Mouse (Mus musculus) midbrain, embryonic 14.5 days (tissue): ENCODE results near the gene Dtnb. TPM values are rescaled to one million over a fixed set of nuclear protein-coding genes. Genes with fewer than 3 reads are reported as not detected.

ENCODE experiments used
- ATAC-seq: fragments of 200-750 bp; cut with Nextera tagmentation; 2 replicates; pipeline ENCODE4 v1.8.0; 2017; ENCODE audit warnings: moderate number of reproducible peaks, moderate library complexity; ENCODE audit not compliant: low FRiP score, low TSS enrichment
- DNase-seq: peaks from one replicate; pipeline ENCODE4 v3.0.0-alpha.2; 2015
- H3K27ac ChIP-seq: fragments of 300-500 bp; sonication (generic); replicated peaks from 2 replicates; pipeline ENCODE4 v1.5.1; 2014; ENCODE audit warnings: mild to moderate bottlenecking, low read depth, low read length, moderate library complexity
- H3K27me3 ChIP-seq: fragments of 300-500 bp; sonication (generic); 2 replicates; pipeline ENCODE4 v1.6.1; 2014; ENCODE audit warnings: low read length, control low read depth, mixed read lengths; ENCODE audit not compliant: control insufficient read depth, insufficient read depth
- H3K36me3 ChIP-seq: fragments of 300-500 bp; sonication (generic); 2 replicates; pipeline ENCODE4 v1.6.1; 2014; ENCODE audit warnings: low read length, control low read depth; ENCODE audit not compliant: control insufficient read depth, insufficient read depth
- H3K4me1 ChIP-seq: fragments of 300-500 bp; sonication (generic); 2 replicates; pipeline ENCODE4 v1.6.1; 2014; ENCODE audit warnings: mild to moderate bottlenecking, antibody characterized with exemption, low read length, control low read depth; ENCODE audit not compliant: control insufficient read depth, insufficient read depth
- H3K4me2 ChIP-seq: fragments of 300-500 bp; sonication (generic); 2 replicates; pipeline ENCODE4 v1.6.1; 2014; ENCODE audit warnings: mild to moderate bottlenecking, low read length, moderate library complexity
- H3K4me3 ChIP-seq: fragments of 300-500 bp; sonication (generic); replicated peaks from 2 replicates; pipeline ENCODE4 v1.5.1; 2014; ENCODE audit warnings: low read depth, low read length
- H3K9ac ChIP-seq: fragments of 300-500 bp; sonication (generic); replicated peaks from 2 replicates; pipeline ENCODE4 v1.6.1; 2014; ENCODE audit warnings: mild to moderate bottlenecking, low read length, moderate library complexity
- H3K9me3 ChIP-seq: fragments of 300-500 bp; sonication (generic); 2 replicates; pipeline ENCODE4 v1.6.1; 2016; ENCODE audit warnings: low read length, control low read depth, mixed read lengths; ENCODE audit not compliant: control insufficient read depth
- WGBS: fragments of 180-500 bp; shearing (Covaris S2); extraction: QIAGEN DNeasy Blood & Tissue Kit; methylation state at CpG from one replicate; pipeline ENCODE4 v1.1.7; 2014; 5-methylcytosine and 5-hydroxymethylcytosine counted together
- polyA plus RNA-seq: library from polyadenylated mRNA; unstranded; fragments of >200 nt; fragmentation: Nextera tagmentation; extraction: Ambion mirVana; gene quantifications from 2 replicates; pipeline ENCODE4 v1.2.1, GENCODE M21; 2014

Gene Dtnb
- polyA plus RNA-seq, 1 experiment from 2014 or later, result 46.7 TPM

- WGBS, result 43% methylated on average over 3 of the region's 3 CpGs
- ATAC-seq, result no peak
- Histone ChIP-seq H3K36me3 (no peaks in the 10 kb centered on the region), H3K4me1 (peaks cover 53% of the 10 kb centered on the region), H3K27me3 (no peaks in the 10 kb centered on the region), H3K9ac (no peak overlapping the region), H3K9me3 (no peaks in the 10 kb centered on the region), H3K27ac (peak overlapping the region; percentile 46), H3K4me2 (no peak overlapping the region), H3K4me3 (no peak overlapping the region)
- DNase-seq, result peak; percentile 75
These were observed 211.1 kb downstream of the Dtnb start for GRCm38 (mm10) chr12:3783196-3783825.

GRCm38 (mm10) chr12:3784258-3784657 lies 212.1 kb downstream of the Dtnb start:
- 55% methylated on average over 2 of the region's 2 CpGs for WGBS

GRCm38 (mm10) chr12:3784729-3785128 lies 212.5 kb downstream of the Dtnb start:
- H3K9me3 ChIP-seq, result no peaks in the 10 kb centered on the region
- DNase-seq (no peak), ATAC-seq (no peak)
- H3K27ac ChIP-seq, result no peak overlapping the region
- H3K4me2 ChIP-seq, result no peak overlapping the region
- H3K4me3 ChIP-seq, result no peak overlapping the region
- no peaks in the 10 kb centered on the region for H3K27me3 ChIP-seq
- WGBS, result 73% methylated on average over 4 of the region's 4 CpGs
- no peak overlapping the region for H3K9ac ChIP-seq
- peaks cover 52% of the 10 kb centered on the region for H3K4me1 ChIP-seq
- H3K36me3 ChIP-seq, result no peaks in the 10 kb centered on the region

More at GRCm38 (mm10) chr12:3784258-3784657, 212.1 kb downstream of the Dtnb start:
- DNase-seq (no peak), ATAC-seq (no peak)
- H3K4me2 ChIP-seq, result no peak overlapping the region
- no peak overlapping the region for H3K4me3 ChIP-seq
- peaks cover 53% of the 10 kb centered on the region for H3K4me1 ChIP-seq
- no peaks in the 10 kb centered on the region for H3K27me3 ChIP-seq
- H3K9ac ChIP-seq, result no peak overlapping the region
- no peaks in the 10 kb centered on the region for H3K9me3 ChIP-seq
- H3K27ac ChIP-seq, result no peak overlapping the region
- H3K36me3 ChIP-seq, result no peaks in the 10 kb centered on the region

- Histone ChIP-seq H3K4me3 (no peak overlapping the region), H3K27me3 (no peaks in the 10 kb centered on the region), H3K36me3 (no peaks in the 10 kb centered on the region), H3K4me2 (no peak overlapping the region), H3K27ac (no peak overlapping the region), H3K9ac (no peak overlapping the region), H3K9me3 (no peaks in the 10 kb centered on the region), H3K4me1 (peaks cover 38% of the 10 kb centered on the region)
- WGBS, result 9% methylated on average over 3 of the region's 3 CpGs
- DNase-seq (no peak), ATAC-seq (no peak)
These were observed 214.9 kb downstream of the Dtnb start for GRCm38 (mm10) chr12:3787041-3787440.

- H3K27ac ChIP-seq, result no peak overlapping the region
- H3K4me1 ChIP-seq, result peaks cover 33% of the 10 kb centered on the region
- H3K36me3 ChIP-seq, result no peaks in the 10 kb centered on the region
- H3K4me3 ChIP-seq, result no peak overlapping the region
- no peak overlapping the region for H3K4me2 ChIP-seq
- H3K27me3 ChIP-seq, result no peaks in the 10 kb centered on the region
- no peak for ATAC-seq
- no peaks in the 10 kb centered on the region for H3K9me3 ChIP-seq
- 68% methylated on average over 1 of the region's 1 CpGs for WGBS
- no peak for DNase-seq
- no peak overlapping the region for H3K9ac ChIP-seq
These were observed 215.4 kb downstream of the Dtnb start for GRCm38 (mm10) chr12:3787541-3787940.

GRCm38 (mm10) chr12:3788421-3789051 lies 216.4 kb downstream of the Dtnb start:
- Histone ChIP-seq H3K27me3 (no peaks in the 10 kb centered on the region), H3K27ac (no peak overlapping the region), H3K9ac (no peak overlapping the region; the same call in 1 of the 2 replicates), H3K9me3 (no peaks in the 10 kb centered on the region), H3K4me1 (peaks cover 23% of the 10 kb centered on the region), H3K4me2 (no peak overlapping the region), H3K36me3 (no peaks in the 10 kb centered on the region), H3K4me3 (no peak overlapping the region)
- ATAC-seq (no peak), DNase-seq (no peak)
- 71% methylated on average over 5 of the region's 5 CpGs for WGBS

- Histone ChIP-seq H3K4me3 (no peak overlapping the region), H3K27ac (no peak overlapping the region), H3K4me2 (no peak overlapping the region), H3K4me1 (peaks cover 21% of the 10 kb centered on the region), H3K9ac (no peak overlapping the region), H3K9me3 (no peaks in the 10 kb centered on the region), H3K36me3 (no peaks in the 10 kb centered on the region), H3K27me3 (no peaks in the 10 kb centered on the region)
- no peak for ATAC-seq
- 76% methylated on average over 5 of the region's 5 CpGs for WGBS
- DNase-seq, result no peak
These were observed 217.5 kb downstream of the Dtnb start for GRCm38 (mm10) chr12:3789626-3790185.

GRCm38 (mm10) chr12:3791257-3791656 lies 219.1 kb downstream of the Dtnb start:
- ATAC-seq (no peak), DNase-seq (no peak)
- H3K27ac ChIP-seq, result 0 out of 2 replicates have a peak overlapping the region, but pooled peaks have one; percentile 20
- peak overlapping the region; percentile 27 for H3K4me3 ChIP-seq
- peaks cover 21% of the 10 kb centered on the region for H3K4me1 ChIP-seq
- H3K27me3 ChIP-seq, result no peaks in the 10 kb centered on the region
- WGBS, result 57% methylated on average over 7 of the region's 7 CpGs
- no peaks in the 10 kb centered on the region for H3K9me3 ChIP-seq
- peak overlapping the region; percentile 60 for H3K4me2 ChIP-seq
- H3K36me3 ChIP-seq, result no peaks in the 10 kb centered on the region
- H3K9ac ChIP-seq, result no peak overlapping the region
